Mouse (Mus musculus): ENCODE measurements at regions not wholly inside any gene's neighbourhood (a gene's known extent, or its start where the extent isn't known, plus 50 kb on each side); places are given as distances from the start of the nearest gene placed in this dataset.

DNA sequence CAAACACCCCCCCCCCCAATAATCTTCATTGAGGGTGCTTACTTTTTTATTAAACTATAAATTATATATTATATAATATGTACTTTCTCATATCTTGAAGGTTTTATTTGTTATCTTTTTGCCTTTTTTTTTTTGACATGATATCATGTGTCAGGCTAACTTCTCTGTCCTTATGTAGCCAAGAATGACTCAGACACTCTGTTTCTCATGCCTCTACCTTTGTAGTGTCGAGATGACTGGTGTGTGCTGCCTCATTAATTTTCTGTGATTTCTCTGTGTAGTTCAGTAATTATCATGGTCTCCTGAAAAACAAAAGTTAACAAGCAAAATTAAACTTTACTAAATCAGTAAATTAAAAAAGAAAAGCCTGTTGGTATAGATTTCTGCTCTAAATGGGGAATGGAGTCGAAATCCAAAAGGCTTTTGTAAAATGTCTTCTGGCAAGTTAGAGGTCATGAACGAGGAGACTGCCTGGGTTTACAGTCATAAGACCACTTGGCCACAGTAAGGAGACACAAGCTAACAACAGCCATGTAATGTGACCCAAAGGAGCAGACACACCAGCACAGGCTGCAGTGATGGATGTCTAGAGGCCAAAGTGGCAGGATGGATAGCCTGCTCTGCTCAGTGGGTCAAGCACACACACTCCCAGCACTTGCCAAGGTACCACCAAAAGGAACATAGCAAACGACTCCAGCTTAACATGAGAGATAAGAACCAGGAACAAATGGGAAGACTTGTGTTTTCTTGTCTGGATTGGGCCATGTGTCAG is 53.2 kb upstream of the C1qtnf3 start:
- no peaks in the 10 kb centered on the region for H3K9me3 ChIP-seq (ENCODE audit: control insufficient read depth, low read length)
- H3K27ac ChIP-seq (ENCODE audit: low read length), result no peak overlapping the region
- no peaks in the 10 kb centered on the region for H3K27me3 ChIP-seq (replicated peaks; ENCODE audit: control insufficient read depth, insufficient read depth, low read length)
- H3K9ac ChIP-seq (replicated peaks; ENCODE audit: low read depth, low read length), result no peak overlapping the region
- H3K4me3 ChIP-seq (replicated peaks; ENCODE audit: low read length), result no peak overlapping the region
- no peak for ATAC-seq
- H3K4me1 ChIP-seq (replicated peaks; ENCODE audit: control insufficient read depth, insufficient read depth, low read length), result no peaks in the 10 kb centered on the region
- H3K36me3 ChIP-seq (ENCODE audit: control insufficient read depth, insufficient read depth), result no peaks in the 10 kb centered on the region
- no peak overlapping the region for H3K4me2 ChIP-seq (ENCODE audit: low read length)
- WGBS, result 61% methylated on average over 4 of the region's 4 CpGs

DNA sequence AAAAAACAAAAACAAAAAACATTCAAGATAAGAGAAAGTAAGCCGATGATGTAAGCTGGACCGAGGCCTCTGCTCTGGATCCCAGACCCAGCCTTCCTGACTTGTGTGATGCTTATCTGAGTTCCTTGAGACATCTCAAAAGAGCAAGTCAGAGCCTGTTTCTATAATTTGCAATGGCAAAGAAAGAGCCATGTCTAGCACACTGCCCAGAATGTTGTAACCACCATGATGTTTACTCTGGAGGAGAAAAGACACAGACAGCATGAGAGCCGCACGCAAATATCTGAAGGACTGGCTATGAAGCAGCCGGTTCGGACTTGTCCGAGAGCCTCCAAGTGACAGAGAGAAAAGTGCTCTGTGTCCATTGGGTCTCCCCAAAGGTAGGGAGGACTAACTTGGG is 52.2 kb upstream of the C1qtnf3 start:
- Histone ChIP-seq H3K9me3 (ENCODE audit: control insufficient read depth, low read length) (no peaks in the 10 kb centered on the region), H3K27ac (ENCODE audit: low read length) (no peak overlapping the region), H3K27me3 (replicated peaks; ENCODE audit: control insufficient read depth, insufficient read depth, low read length) (no peaks in the 10 kb centered on the region), H3K4me2 (ENCODE audit: low read length) (no peak overlapping the region), H3K4me3 (replicated peaks; ENCODE audit: low read length) (no peak overlapping the region), H3K4me1 (replicated peaks; ENCODE audit: control insufficient read depth, insufficient read depth, low read length) (no peaks in the 10 kb centered on the region), H3K9ac (replicated peaks; ENCODE audit: low read depth, low read length) (no peak overlapping the region), H3K36me3 (ENCODE audit: control insufficient read depth, insufficient read depth) (no peaks in the 10 kb centered on the region)
- ATAC-seq, result no peak
- 92% methylated on average over 7 of the region's 7 CpGs for WGBS

GRCm38 (mm10) chr15:10901075-10901474 is 51.1 kb upstream of the C1qtnf3 start:
- Histone ChIP-seq H3K4me2 (ENCODE audit: low read length) (no peak overlapping the region), H3K27me3 (replicated peaks; ENCODE audit: control insufficient read depth, insufficient read depth, low read length) (no peaks in the 10 kb centered on the region), H3K9ac (replicated peaks; ENCODE audit: low read depth, low read length) (no peak overlapping the region), H3K4me3 (replicated peaks; ENCODE audit: low read length) (no peak overlapping the region), H3K4me1 (replicated peaks; ENCODE audit: control insufficient read depth, insufficient read depth, low read length) (no peaks in the 10 kb centered on the region), H3K36me3 (ENCODE audit: control insufficient read depth, insufficient read depth) (no peaks in the 10 kb centered on the region), H3K9me3 (ENCODE audit: control insufficient read depth, low read length) (no peaks in the 10 kb centered on the region), H3K27ac (ENCODE audit: low read length) (no peak overlapping the region)
- ATAC-seq, result no peak
- 54% methylated on average over 3 of the region's 3 CpGs for WGBS

DNA sequence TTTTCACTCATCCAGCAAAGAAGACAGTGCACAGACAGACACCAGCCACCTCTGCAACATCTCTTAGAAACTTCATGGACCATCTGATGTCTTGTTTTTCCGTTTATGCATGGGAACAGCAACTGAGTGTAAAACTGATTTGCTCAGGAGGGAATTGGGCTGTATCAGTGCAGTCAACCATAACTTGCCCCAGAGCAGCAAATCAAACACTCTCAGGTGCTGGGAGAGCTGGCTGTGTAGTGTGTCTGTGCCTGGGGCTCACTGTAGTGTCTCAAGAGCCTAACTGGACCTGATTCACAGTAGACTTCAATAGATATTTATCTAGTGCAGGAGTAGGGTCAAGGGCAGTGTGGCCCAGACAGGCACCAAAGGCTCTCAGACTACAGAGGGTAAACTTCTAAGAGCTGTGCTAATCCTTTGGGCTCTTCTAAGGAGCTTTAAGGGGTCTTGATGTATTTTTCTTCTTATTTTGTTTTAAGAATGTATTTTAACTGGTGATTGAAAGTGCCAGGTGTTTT is 50.3 kb upstream of the C1qtnf3 start:
- no peak overlapping the region for H3K4me2 ChIP-seq (ENCODE audit: low read length)
- ATAC-seq, result no peak
- H3K36me3 ChIP-seq (ENCODE audit: control insufficient read depth, insufficient read depth), result no peaks in the 10 kb centered on the region

More for the DNA sequence above, 50.3 kb upstream of the C1qtnf3 start:
- H3K4me1 ChIP-seq (replicated peaks; ENCODE audit: control insufficient read depth, insufficient read depth, low read length), result no peaks in the 10 kb centered on the region
- H3K9me3 ChIP-seq (ENCODE audit: control insufficient read depth, low read length), result no peaks in the 10 kb centered on the region
- H3K27ac ChIP-seq (ENCODE audit: low read length), result no peak overlapping the region
- no peaks in the 10 kb centered on the region for H3K27me3 ChIP-seq (replicated peaks; ENCODE audit: control insufficient read depth, insufficient read depth, low read length)
- WGBS, result 55% methylated on average over 1 of the region's 1 CpGs
- no peak overlapping the region for H3K4me3 ChIP-seq (replicated peaks; ENCODE audit: low read length)
- H3K9ac ChIP-seq (replicated peaks; ENCODE audit: low read depth, low read length), result no peak overlapping the region

All from forebrain, embryonic 16.5 days (tissue).